Mouse (Mus musculus) adrenal gland, postnatal 14 days (tissue): ENCODE data around the gene Klf12. TPM values are rescaled to one million over a fixed set of nuclear protein-coding genes. Genes with fewer than 3 reads are reported as not detected.
"Not testable (repeated sequence)": the region's sequence is repeated elsewhere in the genome, so short reads cannot be mapped to it uniquely, and the experiment has no call there.

ENCODE experiments used
- DNase-seq: peaks from one replicate; pipeline ENCODE4 v3.0.0; 2021; ENCODE audit warnings: mixed read lengths
- total RNA-seq: library from RNA; stranded (reverse); gene quantifications from 2 replicates; pipeline ENCODE4 v1.2.3, GENCODE M21; 2021

Gene Klf12
- total RNA-seq, 1 experiment from 2014 or later, result 23.0 TPM

DNA sequence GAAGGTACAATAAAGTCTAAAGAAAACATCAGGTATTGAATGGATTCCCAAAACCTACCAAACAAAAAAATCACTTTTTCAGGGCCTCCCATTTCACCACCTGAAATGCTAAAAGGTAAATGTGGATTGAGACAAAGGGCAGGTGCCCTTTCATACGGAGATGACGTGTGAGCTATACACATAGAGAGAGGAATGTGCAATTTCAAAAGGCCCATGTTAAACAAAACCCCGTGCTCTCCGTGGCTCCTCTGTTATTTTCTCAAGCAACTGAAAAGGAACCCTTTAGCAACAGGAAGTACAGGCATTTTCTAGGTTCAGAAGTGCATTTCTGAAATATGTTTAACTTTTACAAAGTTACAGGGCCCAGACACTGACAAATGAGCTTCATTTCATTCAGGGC, 399.4 kb downstream of the Klf12 start:
- DNase-seq, result no peak

GRCm38 (mm10) chr14:99876791-99877578, 407.5 kb downstream of the Klf12 start:
- DNase-seq, result no peak

DNA sequence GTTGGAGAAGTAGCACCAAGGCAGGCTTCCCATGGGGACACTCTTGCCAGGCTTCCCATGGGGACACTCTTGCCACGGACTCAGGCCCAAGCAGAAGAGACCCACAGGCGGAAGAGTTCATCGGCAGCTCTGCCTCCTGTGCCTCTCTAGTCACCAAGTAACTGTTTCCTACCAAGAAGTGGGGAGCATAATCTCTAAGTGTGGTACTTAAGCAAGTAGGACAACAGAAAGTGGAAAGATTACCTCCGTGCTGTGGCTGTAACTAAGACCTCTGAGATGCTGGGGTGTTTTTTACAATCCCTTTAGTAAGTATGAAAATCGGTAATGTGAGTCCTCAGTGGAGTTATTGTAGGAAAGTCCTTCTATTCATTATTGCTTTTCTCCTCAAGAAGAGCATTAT, 410.8 kb downstream of the Klf12 start:
- no peak for DNase-seq

GRCm38 (mm10) chr14:99856158-99857011, 428.1 kb downstream of the Klf12 start:
- no peak for DNase-seq

DNA sequence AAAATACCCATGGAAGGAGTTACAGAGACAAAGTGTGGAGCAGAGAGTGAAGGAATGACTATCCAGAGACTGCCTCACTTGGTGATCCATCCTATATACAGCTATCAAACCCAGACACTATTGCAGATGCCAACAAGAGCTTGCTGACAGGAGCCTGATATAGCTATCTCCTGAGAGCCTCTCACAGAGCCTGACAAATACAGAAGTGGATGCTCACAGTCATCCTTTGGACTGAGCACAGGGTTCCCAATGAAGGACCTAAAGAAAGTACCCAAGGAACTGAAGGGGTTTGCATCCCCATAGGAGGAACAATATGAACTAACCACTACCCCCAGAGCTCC, 430.0 kb downstream of the Klf12 start:
- DNase-seq, result not testable (repeated sequence)

DNA sequence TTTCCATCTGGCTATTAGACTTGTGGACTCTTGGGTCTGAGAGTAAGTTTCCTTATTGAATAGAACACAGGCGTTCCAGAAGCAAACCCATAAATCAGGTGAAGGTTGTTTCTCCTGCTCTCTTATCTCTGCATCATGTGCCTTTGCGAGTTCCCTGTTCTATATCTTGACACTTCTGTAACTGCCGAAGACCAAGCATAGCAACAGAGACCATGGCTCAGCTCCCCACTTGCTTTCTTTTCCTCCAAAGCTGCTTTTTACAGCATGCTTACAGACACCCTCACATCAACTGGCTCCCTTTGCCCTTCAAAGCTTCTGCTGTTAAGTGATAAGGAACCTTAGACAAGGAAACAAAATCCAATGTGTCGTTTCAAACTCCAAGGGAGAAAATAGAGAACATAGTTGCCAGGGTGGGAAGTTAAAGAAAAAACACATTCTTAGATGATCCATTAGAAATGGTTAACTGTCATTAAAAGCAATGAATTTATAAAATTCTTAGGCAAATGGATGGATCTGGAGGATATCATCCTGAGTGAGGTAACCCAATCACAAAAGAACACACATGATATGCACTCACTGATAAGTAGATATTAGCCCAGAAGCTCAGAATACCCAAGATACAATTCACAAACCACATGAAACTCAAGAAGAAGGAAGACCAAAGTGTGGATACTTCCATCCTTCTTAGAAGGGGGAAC, 430.6 kb downstream of the Klf12 start:
- DNase-seq, result not testable (repeated sequence)

DNA sequence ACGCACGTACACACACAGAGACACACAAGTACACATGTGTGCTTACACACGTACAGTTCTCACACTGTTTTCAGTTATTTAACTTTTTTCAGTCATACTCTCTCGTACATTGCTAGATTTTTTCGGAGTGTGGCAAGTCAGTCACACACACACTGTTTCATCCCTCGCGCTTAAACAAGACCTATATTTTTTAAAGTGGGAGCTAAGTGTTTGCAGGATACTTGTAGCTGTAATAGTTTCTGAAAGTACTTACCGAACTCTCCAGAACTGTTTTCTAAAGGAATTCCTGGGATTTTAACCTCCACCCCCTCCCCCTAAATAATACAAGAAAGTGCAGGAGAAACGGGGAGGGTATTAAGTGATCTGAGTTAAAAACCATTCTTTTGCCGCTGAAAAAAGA, 434.1 kb downstream of the Klf12 start:
- DNase-seq, result no peak

DNA sequence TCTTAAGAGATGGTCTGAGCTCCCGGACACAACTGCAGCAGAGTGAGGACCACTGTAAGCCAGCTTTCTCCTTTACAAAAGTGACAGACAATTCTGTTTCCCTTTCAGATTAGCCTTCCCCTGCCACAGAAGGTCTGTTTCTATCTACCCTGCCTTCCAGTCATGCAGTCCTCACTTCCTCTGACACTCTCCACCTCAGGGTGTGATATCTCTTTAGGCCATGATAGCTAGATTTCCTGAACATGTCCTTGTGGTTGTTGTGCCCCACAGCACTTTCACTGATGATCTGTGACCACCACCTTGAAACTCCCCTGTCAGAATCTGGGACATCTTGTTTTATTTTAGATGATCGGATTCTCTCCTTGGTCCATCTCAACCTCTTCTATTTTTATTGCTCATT, 437.0 kb downstream of the Klf12 start:
- no peak for DNase-seq

DNA sequence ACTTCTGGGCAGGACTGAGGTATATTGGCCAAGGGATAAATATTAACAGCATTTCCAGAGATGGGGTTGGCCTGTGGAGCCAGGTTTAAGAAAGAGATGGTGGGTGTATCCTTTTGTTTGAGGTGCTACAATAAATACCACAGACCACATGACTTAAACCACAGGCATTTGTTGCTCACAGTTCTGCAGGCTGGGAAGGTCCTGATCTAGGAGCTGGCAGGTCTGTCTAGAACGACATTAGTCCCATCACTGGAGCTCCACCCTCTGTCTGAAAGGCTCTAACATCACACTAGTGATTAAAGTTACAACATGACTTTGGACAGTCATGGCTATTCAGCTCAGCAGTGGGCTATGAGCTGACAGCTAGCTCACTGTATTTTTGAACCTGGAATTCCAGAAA, 457.8 kb downstream of the Klf12 start:
- no peak for DNase-seq
